In the genomic region with DNA sequence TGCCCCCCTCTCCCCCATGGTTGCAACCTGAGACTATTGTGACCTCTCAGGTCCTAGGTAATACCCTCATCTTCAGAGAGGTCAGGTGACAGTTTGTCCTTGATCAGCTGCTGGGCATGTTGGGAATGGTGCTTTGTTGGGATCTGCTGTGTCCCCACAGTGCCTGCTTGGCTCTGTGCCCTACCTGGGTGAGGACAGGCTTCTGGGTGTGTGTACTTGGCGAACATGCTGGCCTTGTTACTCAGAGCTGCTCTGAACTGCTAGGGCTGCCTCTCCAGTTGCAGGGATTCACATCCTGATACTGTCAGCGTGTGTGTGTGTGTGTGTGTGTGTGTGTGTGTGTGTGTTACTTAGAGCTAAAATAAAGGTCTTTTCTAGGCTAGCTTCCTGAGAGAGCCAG, we compare ENCODE assay signal across 12 mouse cellular contexts. TPM values are rescaled to one million over a fixed set of nuclear protein-coding genes. Genes with fewer than 3 reads are reported as not detected.
DNase-seq lines count a peak whose midpoint lies in the region; ATAC-seq and TF ChIP-seq lines count a peak whose summit lies in the region.
"Had no signal": no experiment of that assay in that cellular context is flagged by ENCODE, and none has a peak within 500 bp of the region (broad histone marks: within the 10 kb centered on the region; RNA-seq: fewer than 3 reads in every experiment).

No protein-coding gene starts in this region.

- H3K27me3 ChIP-seq in liver, adult 2 months (ENCODE audit: control insufficient read depth, insufficient read depth, low read length), result no peaks in the 10 kb centered on the region
- peaks cover 21% of the 10 kb centered on the region for H3K27me3 ChIP-seq in heart, embryonic 13.5 days (replicated peaks)
- H3K27me3 ChIP-seq in liver, embryonic 12.5 days (replicated peaks), result no peaks in the 10 kb centered on the region

- no peaks in the 10 kb centered on the region for H3K9me3 ChIP-seq in heart, embryonic 13.5 days
- H3K9me3 ChIP-seq in liver, embryonic 12.5 days (replicated peaks), result no peaks in the 10 kb centered on the region
- H3K9me3 ChIP-seq: midbrain, embryonic 13.5 days had no signal

- H3K36me3 ChIP-seq in liver, adult 2 months (ENCODE audit: control insufficient read depth, insufficient read depth, low read length), result no peaks in the 10 kb centered on the region
- H3K36me3 ChIP-seq in heart, embryonic 13.5 days, result no peaks in the 10 kb centered on the region
- H3K36me3 ChIP-seq in liver, embryonic 12.5 days, result no peaks in the 10 kb centered on the region
- H3K36me3 ChIP-seq: midbrain, embryonic 13.5 days had no signal

- no peak overlapping the region for H3K4me2 ChIP-seq in heart, embryonic 13.5 days
- no peak overlapping the region for H3K4me2 ChIP-seq in liver, embryonic 12.5 days
- H3K4me2 ChIP-seq: hindbrain, embryonic 14.5 days; midbrain, embryonic 13.5 days had no signal

- peak; percentile 53 for DNase-seq in liver, adult 2 months (ENCODE audit: extremely low read depth, low read depth, low spot score)
- DNase-seq in liver (no peak), adipocyte (ENCODE audit: low spot score) (peak; percentile 69)
- no peak for DNase-seq in yolk sac, embryonic 10.5 days (ENCODE audit: low spot score)
- no peak for DNase-seq in right cerebral cortex, postnatal 4 days
- no peak for DNase-seq in testis, postnatal 14 days (ENCODE audit: low spot score)
- DNase-seq: cerebellum, postnatal 36 days had no signal

- H3K9ac ChIP-seq in liver, adult 2 months (ENCODE audit: low read depth, low read length), result no peak overlapping the region
- H3K9ac ChIP-seq in heart, embryonic 13.5 days, result peak overlapping the region; percentile 52; the same call in 1 of the 2 replicates
- peak overlapping the region; percentile 61 for H3K9ac ChIP-seq in liver, embryonic 12.5 days
- H3K9ac ChIP-seq: hindbrain, embryonic 14.5 days; midbrain, embryonic 13.5 days had no signal

- no peak overlapping the region for H3K4me3 ChIP-seq in liver, adult 2 months (ENCODE audit: insufficient read depth, low read depth, low read length)
- H3K4me3 ChIP-seq in heart, embryonic 13.5 days, result no peak overlapping the region
- H3K4me3 ChIP-seq in liver, embryonic 12.5 days, result no peak overlapping the region
- H3K4me3 ChIP-seq: midbrain, embryonic 13.5 days had no signal

- 30% methylated on average over 2 of the region's 2 CpGs for WGBS in liver, adult 2 months
- WGBS in heart, embryonic 13.5 days, result 54% methylated on average over 2 of the region's 2 CpGs
- WGBS in liver, embryonic 12.5 days (ENCODE audit: insufficient replicate concordance), result 59% methylated on average over 2 of the region's 2 CpGs

- peaks cover 12% of the 10 kb centered on the region for H3K4me1 ChIP-seq in liver, adult 2 months (ENCODE audit: control insufficient read depth, insufficient read depth, low read length)
- H3K4me1 ChIP-seq in heart, embryonic 13.5 days, result peaks cover 40% of the 10 kb centered on the region
- peaks cover 98% of the 10 kb centered on the region for H3K4me1 ChIP-seq in liver, embryonic 12.5 days

- H3K27ac ChIP-seq in liver, adult 2 months (replicated peaks; ENCODE audit: insufficient read depth, low read depth, low read length), result no peak overlapping the region
- H3K27ac ChIP-seq in heart, embryonic 13.5 days (replicated peaks), result peak overlapping the region; percentile 48
- H3K27ac ChIP-seq in liver, embryonic 12.5 days, result peak overlapping the region; percentile 95
- H3K27ac ChIP-seq: hindbrain, embryonic 14.5 days; midbrain, embryonic 13.5 days had no signal

- no peak for ATAC-seq in heart, embryonic 13.5 days (ENCODE audit: extremely low read depth, insufficient number of reproducible peaks, low FRiP score, low TSS enrichment)
- no peak for ATAC-seq in liver, embryonic 12.5 days
- ATAC-seq: forebrain, embryonic 16.5 days; midbrain, embryonic 13.5 days had no signal

- no peak for TF ChIP-seq CTCF in liver, adult 2 months (IDR thresholded peaks at IDR 0.05; ENCODE audit: low read depth, low read length)

- H3K79me2 ChIP-seq in liver, adult 2 months (ENCODE audit: control insufficient read depth, insufficient read depth, low read length), result no peaks in the 10 kb centered on the region

- no peak for TF ChIP-seq POLR2A in liver, adult 2 months (IDR thresholded peaks at IDR 0.05; ENCODE audit: extremely low read depth, insufficient read depth, low read length)

RNA-seq across cellular contexts. Expression of gene Notch3, which starts 56.2 kb away (rescaled TPM):
- 0.55 and 1.0 TPM in 2 replicates for total RNA-seq in liver, adult 2 months (2014; rRNA removed)
- polyA plus RNA-seq in liver, adult 2 months (2012; rRNA removed), result 1.3 TPM in 2 replicates
- polyA plus RNA-seq in heart, embryonic 13.5 days (2015; fragmentation: Nextera tagmentation; extraction: Ambion mirVana), result 5.7 and 5.9 TPM in 2 replicates
- polyA plus RNA-seq in liver, embryonic 12.5 days (2016; fragmentation: Nextera tagmentation; extraction: Ambion mirVana), result 1.7 and 2.3 TPM in 2 replicates

Comparison
In these comparisons a context has a peak if more than half of its experiments do, and no peak if none do; other contexts are left out.
1. DNase-seq: peak in liver, adult 2 months (single experiment) and adipocyte (single experiment); none in liver (single experiment), yolk sac, embryonic 10.5 days (single experiment), right cerebral cortex, postnatal 4 days (single experiment) and testis, postnatal 14 days (single experiment).